Mouse (Mus musculus) heart, postnatal 14 days (tissue): ENCODE data around the gene Efna1. TPM values are rescaled to one million over a fixed set of nuclear protein-coding genes. Genes with fewer than 3 reads are reported as not detected.

Source experiments
- DNase-seq, 2 experiments: peaks; one replicate each; pipeline ENCODE4 v3.0.0; 2021 to 2022
- intact Hi-C: fragments of 180-260 bp; cut with DNase I; formaldehyde crosslinking; loops from one replicate; pipeline ENCODE4 v1.15.1; 2025
- total RNA-seq, 2 experiments: library from RNA; stranded (reverse); gene quantifications; 2 replicates each; pipeline ENCODE4 v1.2.3; 2021

The Efna1 gene
- total RNA-seq, 2 experiments from 2014 or later, result 32.4 to 34.0 TPM

DNA sequence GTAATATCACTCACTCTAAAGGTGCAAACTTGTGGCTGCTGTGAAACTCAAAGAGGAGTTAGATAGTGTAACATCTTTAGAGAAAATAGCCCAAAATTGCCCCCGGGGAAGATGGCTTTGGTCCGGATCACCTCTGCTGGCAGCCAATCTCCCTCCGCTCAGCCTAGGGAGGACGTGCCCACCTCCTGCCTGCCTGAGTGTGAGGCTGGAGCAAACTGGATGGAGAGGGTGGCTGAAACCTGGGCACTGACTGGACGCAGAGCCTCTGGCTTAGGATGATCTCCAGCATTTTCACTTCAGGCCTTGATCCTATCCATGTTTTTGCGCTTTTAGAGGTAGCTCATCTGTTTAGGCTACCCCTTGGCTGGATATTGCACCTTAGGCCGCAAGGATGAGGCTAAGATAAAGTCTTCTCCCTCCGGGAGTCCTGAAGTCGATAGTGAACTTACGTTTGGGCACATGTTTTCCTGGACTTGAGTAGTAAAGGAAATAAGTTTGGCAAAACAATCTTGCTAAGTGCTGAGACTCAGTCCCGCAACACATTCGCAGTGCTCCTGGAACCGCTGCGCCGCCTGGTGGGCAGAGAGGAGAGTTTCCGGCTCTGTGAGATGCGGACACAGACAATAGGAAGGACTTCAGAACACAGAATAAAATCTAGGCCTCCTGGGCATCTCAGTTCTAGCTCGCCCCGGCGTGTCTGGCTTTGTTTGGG lies 793 bp upstream of the Efna1 start:
- intact Hi-C loops, result loop anchor here (1.0 kb wide), 1 partner anchor 31 kb away; no protein-coding TSS in a partner anchor

DNA sequence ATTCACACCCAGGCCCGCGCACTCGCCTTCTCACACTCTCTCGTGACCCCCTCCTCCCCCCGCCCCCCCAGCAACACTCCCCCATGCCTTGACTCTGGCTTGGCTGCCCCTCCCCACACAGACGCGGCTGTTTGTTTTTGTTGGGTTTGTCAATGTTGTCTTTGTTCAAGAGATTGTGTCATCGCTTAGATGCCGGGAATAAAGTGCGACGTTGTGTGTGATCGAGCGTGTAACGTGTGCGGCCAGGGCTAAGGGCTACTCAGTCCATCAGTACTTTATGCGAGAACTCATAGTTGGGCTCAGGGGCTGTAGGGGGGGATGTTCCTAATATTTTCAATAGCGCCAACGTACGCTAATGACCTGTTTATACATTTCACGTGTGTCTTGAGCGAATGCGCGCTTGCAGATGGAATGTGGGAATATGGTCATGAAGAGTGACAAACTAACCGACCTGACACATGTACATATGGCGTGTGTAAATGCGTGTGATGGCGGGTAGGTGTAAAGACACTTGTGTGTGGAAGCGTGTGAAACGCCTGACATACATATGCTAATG lies 814 bp downstream of the Efna1 start:
- no peak for DNase-seq
- intact Hi-C loops, result no loop called here

More for the DNA sequence above, 793 bp upstream of the Efna1 start:
- DNase-seq, result peak; percentile 92 to 93

DNA sequence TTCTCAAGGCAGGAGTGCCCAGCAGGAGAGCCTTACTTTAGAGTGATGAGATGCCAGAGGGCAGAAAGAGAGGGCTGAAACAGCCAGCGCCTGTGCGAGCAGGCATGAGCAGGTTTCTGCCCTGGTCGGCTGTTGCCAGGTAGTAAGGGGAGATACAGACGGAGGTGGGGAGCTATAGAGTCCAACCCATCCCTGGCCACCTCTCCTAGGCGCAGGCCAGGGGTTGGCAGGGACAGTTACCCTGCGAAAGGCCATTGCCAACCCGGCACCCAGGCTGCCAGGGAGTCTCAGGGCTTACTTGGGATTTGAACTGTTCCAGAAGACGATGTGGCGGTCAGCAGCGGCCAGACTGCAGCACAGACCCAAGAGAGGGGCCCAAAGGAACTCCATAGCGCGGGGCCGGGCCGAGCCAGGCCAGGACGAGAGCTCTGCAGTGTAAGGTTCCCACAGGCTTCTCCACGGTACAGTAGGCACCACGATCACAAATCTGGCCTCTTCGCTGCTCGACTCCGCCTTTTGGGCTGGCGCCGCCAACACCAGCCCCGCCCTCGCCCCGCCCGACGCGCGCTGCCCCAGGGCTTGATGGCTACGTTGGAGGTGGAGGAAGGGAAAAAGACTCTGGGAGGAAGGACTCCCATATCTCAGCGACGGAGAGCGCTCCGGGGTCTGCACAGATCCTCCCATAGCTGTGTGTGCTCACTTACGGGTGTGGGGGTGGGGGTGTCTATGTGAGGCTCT lies 1.6 kb downstream of the Efna1 start:
- DNase-seq, result peak; percentile 89 to 90
- intact Hi-C loops, result no loop called here

DNA sequence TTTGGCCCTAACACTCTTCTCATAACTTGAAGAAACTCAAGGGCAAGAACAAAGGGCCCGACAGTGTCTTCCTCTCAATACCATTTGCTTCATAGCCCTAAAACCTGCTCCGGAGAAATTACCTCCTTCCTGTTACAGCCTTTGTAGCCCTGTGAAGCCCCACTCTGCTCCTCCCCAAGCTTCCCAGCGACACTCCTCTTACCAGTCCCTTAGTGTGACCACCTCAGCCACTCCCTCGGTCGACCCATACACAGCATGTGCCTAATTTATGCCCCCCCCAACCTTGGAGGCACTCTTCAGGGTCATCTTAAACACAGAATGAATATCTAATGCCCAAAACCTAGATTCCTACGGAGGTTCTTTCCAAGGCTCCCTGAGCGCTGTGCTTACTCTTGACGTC lies 2.3 kb downstream of the Efna1 start:
- DNase-seq, result peak in 1 of 2 experiments; percentile 22
- intact Hi-C loops, result no loop called here

DNA sequence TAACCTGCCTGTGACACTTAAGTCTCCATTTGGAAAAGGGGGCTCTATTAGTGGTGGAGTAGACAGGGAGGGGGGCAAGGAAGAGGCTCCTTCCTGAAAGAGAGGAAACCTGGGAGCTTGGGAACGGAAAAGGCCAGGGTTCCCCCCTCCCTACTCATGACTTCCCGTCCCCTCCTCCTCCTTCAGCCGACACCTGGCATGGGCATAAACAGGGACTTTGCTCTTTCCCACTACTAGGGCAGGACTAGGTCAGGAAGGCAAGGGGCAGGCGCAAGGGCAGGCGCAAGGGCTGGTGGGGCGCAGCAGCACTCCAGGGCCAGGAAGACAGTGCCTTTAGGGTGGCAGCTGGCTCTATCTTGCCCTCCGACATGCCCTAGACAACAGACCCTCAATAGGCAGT lies 2.8 kb downstream of the Efna1 start:
- intact Hi-C loops, result no loop called here
- peak; percentile 64 for DNase-seq

DNA sequence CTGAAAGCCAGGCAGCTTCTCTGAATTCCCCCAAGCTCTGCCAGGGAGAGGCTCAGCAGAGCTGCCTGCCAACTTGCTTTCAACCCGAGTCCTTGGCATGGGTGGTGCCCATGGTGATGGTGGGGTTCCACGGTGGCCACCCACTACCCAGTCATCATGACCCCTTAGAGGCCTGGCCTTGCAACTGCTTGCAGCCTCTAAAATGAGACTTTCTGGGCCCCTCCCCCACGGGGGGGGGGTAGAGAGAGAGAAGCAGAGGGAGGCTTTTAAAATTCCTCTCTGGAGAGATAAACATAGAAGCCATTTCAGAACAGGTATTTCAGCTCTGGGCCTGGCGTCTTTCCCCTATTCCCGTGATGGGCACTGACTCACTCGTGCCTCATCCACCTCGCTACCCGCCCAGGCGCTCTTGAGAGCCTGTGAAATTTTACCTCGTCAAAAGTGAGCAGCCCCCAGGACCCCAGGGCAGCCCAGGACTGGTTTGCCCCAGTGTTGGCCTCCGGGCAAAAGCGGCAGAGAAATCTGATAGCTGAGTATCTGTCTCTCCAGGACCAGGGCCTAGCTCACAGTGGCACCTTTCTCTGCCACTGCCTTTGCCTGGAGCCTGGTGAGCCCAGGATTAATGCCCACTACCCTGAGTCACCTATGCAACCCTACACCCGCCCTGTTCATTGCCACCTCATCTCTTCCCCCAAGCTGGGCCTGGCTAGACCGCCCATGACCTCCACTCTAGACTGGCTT lies 3.5 kb downstream of the Efna1 start:
- intact Hi-C loops, result no loop called here
- peak; percentile 34 to 69 for DNase-seq

DNA sequence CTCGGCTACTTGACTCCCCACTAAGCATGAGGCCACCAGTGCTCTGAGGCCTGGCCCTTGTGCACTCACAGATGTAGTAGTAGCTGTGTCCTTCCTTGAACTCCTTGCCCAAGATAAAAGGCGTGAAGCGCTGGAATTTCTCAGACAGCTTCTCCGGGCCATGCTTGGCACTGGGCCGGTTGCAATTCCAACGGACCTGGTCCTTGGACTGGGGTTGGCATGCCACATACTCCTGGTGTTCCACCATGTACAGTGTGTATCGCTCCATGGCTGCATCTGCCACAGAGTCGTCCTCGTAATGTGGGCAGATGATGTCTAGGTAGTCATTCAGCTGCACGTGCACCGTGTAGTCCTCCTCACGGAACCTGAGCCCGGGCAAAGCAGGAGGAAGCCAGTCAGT lies 4.9 kb downstream of the Efna1 start:
- DNase-seq, result no peak
- intact Hi-C loops, result no loop called here

DNA sequence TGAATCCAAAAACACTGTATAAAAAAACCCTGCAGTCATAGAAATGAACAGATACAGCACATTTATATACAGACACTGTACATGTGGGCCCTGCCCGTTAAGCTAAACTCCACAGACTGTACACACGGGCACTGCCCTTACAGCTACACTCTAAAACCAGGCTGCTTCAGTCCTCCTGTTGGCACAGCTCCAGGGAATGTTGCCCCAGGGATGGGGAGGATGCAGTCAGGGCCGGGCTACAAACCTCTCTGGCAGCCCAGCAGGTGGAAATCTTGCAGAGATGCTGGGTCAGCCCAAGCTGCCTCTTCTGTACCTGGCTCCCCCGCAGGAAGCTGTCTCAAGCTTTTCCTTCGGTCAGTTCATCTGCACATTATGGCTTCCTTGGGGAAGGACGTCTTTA lies 9.2 kb downstream of the Efna1 start:
- DNase-seq, result peak; percentile 40 to 56
- intact Hi-C loops, result no loop called here

DNA sequence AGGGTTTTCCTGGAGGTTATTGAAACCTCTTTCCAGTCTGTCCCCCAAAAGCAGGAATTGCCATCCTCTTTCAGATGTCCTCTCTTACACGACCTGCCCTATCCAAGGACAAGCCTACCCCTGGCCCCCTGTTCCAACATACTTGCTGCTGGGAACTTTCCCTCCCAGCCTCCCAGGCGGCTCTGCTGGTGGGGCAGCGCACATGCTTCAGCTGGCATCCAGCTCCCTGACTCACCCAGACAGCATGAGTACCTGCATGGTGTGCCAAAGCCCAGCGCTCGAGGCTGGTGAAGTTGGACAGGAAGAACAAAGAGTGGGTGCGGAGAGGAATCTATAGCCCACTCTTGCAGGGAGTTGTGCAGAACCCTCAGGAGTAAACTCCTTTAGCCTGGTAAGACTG lies 10.1 kb downstream of the Efna1 start:
- peak; percentile 53 to 60 for DNase-seq
- intact Hi-C loops, result no loop called here

DNA sequence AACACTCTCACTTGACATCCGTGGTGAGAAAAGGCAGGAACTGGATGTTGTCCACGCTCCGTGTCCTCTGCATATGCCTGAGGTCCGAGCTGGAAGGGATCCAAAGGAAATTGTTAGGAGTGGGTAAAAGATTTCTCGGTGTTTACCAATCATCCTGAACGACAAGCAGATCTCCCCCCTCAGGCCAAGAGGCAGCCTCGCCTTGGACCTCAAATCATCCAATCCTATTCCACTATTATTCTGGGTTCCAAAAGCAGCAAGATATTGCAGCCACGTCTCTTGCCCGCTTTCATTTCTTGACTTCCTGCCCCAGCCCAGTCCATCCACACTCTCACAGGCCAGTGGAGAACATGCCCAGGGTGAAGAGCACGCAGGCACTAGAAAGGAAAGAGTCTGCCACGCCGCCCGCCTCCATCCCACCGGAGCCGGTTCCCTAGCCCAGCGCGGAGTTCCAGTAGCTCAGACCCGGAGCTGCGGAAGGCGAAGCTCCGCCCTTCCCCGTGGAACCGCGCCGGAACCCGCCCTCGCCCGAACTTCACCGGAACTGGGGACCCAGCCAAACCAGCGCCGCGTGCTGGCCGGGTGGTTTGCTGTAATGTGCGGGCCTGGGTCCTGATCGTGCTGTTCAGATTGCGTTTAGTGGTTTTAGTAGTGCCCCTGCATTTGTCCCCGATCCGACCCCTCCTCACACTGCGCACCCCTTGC lies 10.7 kb downstream of the Efna1 start, which contains the start of gene Slc50a1:
Gene Slc50a1, minus strand, starts transcription at position 520 of the 705 bp plus-strand sequence.
- intact Hi-C loops, result no loop called here
- DNase-seq, result peak; percentile 93 to 94

DNA sequence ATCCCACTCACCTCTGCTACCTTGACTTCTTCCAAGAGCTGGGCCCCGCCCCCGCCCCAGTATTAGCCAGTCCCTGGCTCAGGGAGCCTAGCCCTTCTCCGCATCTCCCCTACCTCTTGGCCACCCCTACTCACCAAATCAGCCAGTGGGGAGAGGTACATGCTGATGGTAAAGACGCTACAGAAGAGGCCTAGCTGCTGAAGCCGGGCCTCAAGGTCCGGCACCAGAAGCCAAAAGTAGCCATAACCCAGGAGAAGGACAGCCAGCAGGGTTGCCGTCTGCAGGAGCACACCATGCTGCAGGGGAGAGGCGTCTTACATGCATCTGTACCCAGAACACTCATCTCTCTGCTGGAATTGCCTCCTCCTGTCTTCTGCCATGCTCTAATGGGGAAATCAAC lies 12.0 kb downstream of the Efna1 start:
- intact Hi-C loops, result no loop called here
- DNase-seq, result no peak

DNA sequence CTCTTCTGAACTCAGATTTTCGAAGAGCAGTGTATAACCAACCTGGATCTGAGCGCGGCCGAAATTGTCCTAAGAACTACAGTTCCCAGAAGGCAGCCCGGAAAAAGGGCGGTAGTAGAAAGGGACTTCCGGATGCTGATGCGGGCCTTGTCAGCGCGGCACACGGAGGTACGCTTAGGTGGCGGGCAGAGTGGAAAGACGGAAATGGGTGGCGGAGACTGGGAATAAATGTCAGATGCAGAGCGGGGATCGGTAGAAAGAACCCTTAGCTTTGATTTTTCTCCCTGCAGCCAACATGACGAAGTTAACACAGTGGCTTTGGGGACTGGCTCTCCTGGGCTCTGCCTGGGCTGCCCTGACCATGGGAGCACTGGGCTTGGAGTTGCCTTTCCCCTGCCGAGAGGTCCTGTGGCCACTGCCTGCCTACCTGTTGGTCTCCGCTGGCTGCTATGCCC lies 14.5 kb downstream of the Efna1 start:
- intact Hi-C loops, result loop anchor here (2.0 kb wide), 1 partner anchor 16 kb away; no protein-coding TSS in a partner anchor
- peak; percentile 73 to 80 for DNase-seq

DNA sequence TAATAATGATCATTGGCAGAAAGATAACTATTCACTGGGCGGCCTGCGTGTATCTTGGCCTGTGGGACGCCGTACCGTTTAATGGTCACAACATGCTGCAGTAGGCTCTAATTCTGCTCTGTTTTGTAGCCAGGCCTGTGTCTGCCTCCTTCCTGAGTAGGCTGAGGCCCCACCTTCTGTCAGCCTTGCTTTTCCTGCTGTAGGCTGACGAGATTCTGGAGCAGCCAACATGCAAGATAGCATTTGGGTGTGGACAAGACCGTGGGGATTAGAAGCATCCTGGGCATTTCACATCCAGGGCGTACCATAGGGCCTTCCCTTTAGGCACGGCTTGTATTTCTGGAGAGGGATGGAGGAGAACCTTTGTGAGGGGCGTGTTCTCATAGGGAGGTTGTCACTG lies 18.5 kb downstream of the Efna1 start:
- intact Hi-C loops, result no loop called here
- DNase-seq, result peak; percentile 37 to 56

DNA sequence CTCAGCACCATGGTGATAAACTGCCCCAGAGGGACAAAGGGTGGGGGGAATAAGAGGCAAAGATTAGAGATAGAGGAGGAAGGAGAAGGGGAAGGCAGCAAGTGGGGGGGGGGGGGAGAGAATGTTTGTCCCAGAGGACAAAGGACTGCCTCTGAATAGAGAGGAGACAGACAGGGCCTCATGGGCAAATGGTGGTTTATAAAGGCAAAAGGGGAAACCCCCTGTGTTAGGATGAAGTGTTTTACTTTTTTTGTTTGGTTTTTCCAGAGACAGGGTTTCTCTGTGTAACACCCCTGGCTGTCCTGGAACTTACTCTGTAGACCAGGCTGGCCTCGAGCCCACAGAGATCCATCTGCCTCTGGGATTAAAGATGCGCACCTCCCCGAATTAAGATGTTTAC lies 20.7 kb downstream of the Efna1 start:
- intact Hi-C loops, result no loop called here
- no peak for DNase-seq

DNA sequence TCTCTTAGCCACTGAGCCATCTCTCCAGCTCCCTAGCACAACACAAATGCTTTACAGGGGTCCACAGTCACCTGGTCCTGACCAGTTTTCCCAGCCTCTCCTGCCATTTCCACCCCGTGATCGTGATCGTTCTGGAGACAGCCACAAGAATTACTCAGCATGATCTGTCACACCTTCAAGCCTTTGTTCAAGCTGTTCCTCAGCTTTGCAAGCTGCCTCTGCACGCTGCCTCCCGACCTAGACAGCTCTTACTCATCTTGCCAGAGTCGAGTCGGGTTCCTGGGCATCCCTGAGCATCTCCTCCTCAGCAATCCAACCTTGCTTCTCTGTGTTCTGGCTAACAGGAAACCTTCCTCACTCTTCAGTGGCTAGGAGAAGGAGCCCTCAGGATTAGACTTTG lies 21.9 kb downstream of the Efna1 start, which contains the start of gene Dpm3:
Gene Dpm3, plus strand, starts transcription at position 283 of the 400 bp plus-strand sequence.
- intact Hi-C loops, result no loop called here
- no peak for DNase-seq

DNA sequence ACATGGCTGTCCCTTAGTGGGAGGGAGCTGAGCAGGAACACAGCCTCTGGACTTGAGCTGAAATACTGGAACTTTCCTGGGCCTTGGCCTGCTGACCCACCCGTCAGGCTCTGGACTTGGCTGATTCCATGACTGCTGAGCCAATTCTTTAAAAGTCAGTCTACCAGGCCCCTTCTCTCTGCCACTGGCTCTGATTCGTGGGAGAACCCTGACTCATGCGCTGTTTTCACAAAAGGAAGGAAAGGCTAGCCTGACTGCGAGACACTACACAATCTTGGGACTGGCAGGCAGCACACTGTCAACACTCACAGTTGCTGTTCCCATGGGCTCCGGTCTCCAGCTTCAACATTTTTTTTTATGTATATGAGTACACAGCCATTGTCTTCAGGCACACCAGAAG lies 24.8 kb downstream of the Efna1 start:
- peak in 1 of 2 experiments; percentile 51 for DNase-seq
- intact Hi-C loops, result no loop called here

DNA sequence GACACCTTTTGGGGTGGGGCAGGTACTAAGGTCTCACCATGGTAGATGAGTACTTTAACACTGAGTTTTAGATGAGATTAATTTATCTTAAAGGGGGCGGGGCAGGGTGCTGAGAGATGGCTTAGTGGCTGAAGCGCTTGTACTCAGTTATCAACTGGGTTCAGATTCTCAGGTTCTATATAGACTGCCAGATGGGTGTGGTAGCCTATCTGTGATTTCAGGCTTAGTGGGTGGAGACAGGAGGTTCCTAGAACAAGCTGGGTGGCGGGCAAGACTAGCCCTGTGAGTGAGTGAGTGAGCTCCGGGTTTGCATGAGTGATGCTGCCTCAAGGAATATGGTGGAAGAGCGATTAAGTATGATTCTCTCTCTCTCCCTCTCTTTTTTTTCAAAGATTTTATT lies 25.9 kb downstream of the Efna1 start:
- no peak for DNase-seq
- intact Hi-C loops, result no loop called here

DNA sequence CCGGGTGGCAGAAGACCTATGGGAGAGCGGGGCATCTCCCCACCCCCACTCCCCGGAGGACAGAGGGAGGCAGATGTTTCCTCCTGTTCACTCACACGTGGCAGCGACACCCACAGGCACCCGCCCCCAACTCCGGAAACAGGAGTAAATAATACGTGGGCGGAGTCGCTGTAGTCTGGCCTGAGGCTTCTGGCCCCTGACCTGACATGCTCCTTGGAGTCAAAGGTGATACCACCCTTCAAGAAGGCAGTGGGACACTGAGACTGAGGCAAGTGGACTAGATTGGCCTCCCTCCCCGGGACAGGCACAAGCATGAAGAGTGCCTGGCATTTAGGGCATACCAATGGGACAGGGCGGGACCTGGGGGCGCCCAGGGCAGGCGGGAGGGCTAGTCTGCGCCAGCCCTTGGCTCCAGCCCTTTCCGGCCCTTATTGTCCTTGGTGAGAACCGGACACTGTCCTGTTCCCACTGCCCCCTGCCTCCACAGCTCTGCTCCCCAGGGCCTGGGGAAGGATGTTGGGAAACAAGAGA lies 29.5 kb downstream of the Efna1 start:
- intact Hi-C loops, result loop anchor here (2.0 kb wide), 1 partner anchor 15 kb away; no protein-coding TSS in a partner anchor
- DNase-seq, result peak; percentile 68 to 69

DNA sequence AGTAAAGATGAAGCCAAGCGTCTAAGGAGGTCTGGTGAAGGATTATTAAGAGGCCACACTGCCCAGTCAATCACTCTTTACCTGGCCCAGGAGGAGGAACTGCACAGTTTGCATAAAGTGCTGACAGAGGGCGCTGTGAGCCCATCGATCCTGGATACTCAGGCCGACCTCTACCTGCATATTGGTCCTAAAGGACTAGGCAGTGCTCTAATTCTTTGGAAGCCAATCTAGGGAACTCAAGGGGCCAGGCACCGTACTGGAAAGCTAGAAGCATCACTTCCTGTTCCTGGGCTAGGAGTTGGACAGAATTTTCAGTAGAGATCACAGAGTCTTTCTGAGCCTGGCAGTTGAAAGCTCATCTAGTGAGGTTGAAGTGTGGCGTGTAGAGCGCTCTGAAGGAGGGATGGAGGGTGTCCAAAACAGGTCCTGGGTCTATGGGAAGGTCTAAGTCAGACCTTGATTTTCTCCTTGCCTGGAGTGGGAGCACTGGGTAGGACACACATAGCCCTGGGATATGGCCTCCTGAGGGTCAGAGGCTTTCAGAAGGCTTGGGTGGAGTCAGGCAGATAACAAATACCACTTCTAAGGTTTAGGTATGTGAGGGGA lies 30.4 kb downstream of the Efna1 start:
- peak; percentile 74 to 77 for DNase-seq
- intact Hi-C loops, result loop anchor here (1.0 to 2.0 kb wide), 3 partner anchors 16 to 58 kb away; no protein-coding TSS in a partner anchor
